Mouse (Mus musculus) small intestine, adult 2 months (tissue): ENCODE results near the gene Atp8b2.

Source experiments
- CTCF ChIP-seq: fragments of 200-500 bp; IDR thresholded peaks from 2 replicates; pipeline ENCODE4 v1.5.1; 2012; ENCODE audit warnings: low read depth, mild to moderate bottlenecking, control low read depth, inconsistent platforms, low read length, moderate library complexity, mixed read lengths; ENCODE audit not compliant: insufficient replicate concordance, insufficient read length; ENCODE audit errors: extremely low read depth
- POLR2A ChIP-seq: fragments of 200-500 bp; IDR thresholded peaks from 2 replicates; pipeline ENCODE4 v1.6.1; 2012; ENCODE audit warnings: low read depth, mild to moderate bottlenecking, control low read depth, inconsistent platforms, low read length, moderate library complexity

GRCm38 (mm10) chr3:89948021-89948420, 15.3 kb downstream of the Atp8b2 start:
- TF ChIP-seq POLR2A (no peak), CTCF (no peak)
